Mouse (Mus musculus) small intestine, adult 2 months (tissue): Measurements from ENCODE around the gene Parp3. TPM values are rescaled to one million over a fixed set of nuclear protein-coding genes. Genes with fewer than 3 reads are reported as not detected.

Experiments used
- H3K27ac ChIP-seq: fragments of 200-500 bp; 2 replicates; pipeline ENCODE4 v1.5.1; 2012; ENCODE audit warnings: low read depth, low read length, control low read depth, inconsistent platforms; ENCODE audit not compliant: insufficient read depth
- H3K27me3 ChIP-seq: fragments of 200-500 bp; 2 replicates; pipeline ENCODE4 v1.6.1; 2012; ENCODE audit warnings: mild to moderate bottlenecking, moderate library complexity, low read length, inconsistent platforms; ENCODE audit not compliant: control insufficient read depth, insufficient read depth
- H3K36me3 ChIP-seq: fragments of 200-500 bp; 2 replicates; pipeline ENCODE4 v1.6.1; 2012; ENCODE audit warnings: mild to moderate bottlenecking, low read length, control low read depth, inconsistent platforms; ENCODE audit not compliant: control insufficient read depth, insufficient read depth
- H3K4me1 ChIP-seq: fragments of 200-500 bp; 2 replicates; pipeline ENCODE4 v1.6.1; 2012; ENCODE audit warnings: low read length, inconsistent platforms, mixed read lengths; ENCODE audit not compliant: control insufficient read depth, insufficient read depth, insufficient read length
- H3K4me3 ChIP-seq: fragments of 200-500 bp; 2 replicates; pipeline ENCODE4 v1.5.1; 2012; ENCODE audit warnings: low read depth, mild to moderate bottlenecking, control low read depth, inconsistent platforms, low read length, moderate library complexity
- CTCF ChIP-seq: fragments of 200-500 bp; IDR thresholded peaks from 2 replicates; pipeline ENCODE4 v1.5.1; 2012; ENCODE audit warnings: low read depth, mild to moderate bottlenecking, control low read depth, inconsistent platforms, low read length, moderate library complexity, mixed read lengths; ENCODE audit not compliant: insufficient replicate concordance, insufficient read length; ENCODE audit errors: extremely low read depth
- POLR2A ChIP-seq: fragments of 200-500 bp; IDR thresholded peaks from 2 replicates; pipeline ENCODE4 v1.6.1; 2012; ENCODE audit warnings: low read depth, mild to moderate bottlenecking, control low read depth, inconsistent platforms, low read length, moderate library complexity
- WGBS: fragments of 180-500 bp; shearing (Covaris S2); methylation state at CpG from one replicate; pipeline ENCODE4 v1.1.7; 2018; 5-methylcytosine and 5-hydroxymethylcytosine counted together
- polyA plus RNA-seq: library from polyadenylated mRNA; depleted of rRNA; stranded (reverse); fragments of >200 nt; gene quantifications from 2 replicates; pipeline ENCODE4 v1.2.3, GENCODE M21; 2012

Parp3 gene
- polyA plus RNA-seq, 1 experiment = 19.5 TPM

GRCm38 (mm10) chr9:106475046-106475445, 1.7 kb downstream of the Parp3 start:
- no peak overlapping the region for H3K27ac ChIP-seq
- WGBS = 57% methylated on average over 7 of the region's 7 CpGs
- peak overlapping the region; percentile 56 for H3K4me3 ChIP-seq
- no peaks in the 10 kb centered on the region; the same call in 1 of the 2 replicates for H3K36me3 ChIP-seq
- TF ChIP-seq POLR2A = no peak
- TF ChIP-seq CTCF = no peak
- H3K4me1 ChIP-seq = peaks cover 27% of the 10 kb centered on the region
- no peaks in the 10 kb centered on the region for H3K27me3 ChIP-seq

DNA sequence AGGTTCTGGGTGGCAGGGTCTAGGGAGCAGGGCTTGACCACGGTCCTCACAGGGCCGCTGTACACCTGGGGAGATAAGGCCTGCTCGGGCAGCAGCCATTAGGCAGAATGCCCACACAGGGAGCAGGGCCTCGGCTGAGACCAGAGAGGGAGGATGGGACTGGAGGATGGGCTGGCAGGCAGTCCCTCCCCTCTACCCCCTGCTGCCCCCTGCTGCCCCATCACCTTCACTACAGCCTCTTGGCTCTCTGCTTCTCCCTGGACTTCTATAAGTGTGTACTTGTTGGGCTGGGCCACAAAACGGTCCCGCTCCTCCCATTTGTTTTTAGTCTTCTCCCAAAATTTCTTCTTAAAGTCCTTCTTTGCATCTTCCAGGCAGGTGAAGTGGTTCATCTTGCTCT, 2.3 kb downstream of the Parp3 start:
- Histone ChIP-seq H3K36me3 (no peaks in the 10 kb centered on the region; the same call in 1 of the 2 replicates), H3K27me3 (no peaks in the 10 kb centered on the region), H3K27ac (no peak overlapping the region), H3K4me3 (no peak overlapping the region), H3K4me1 (peaks cover 27% of the 10 kb centered on the region)
- peak; percentile 76 for TF ChIP-seq CTCF
- TF ChIP-seq POLR2A = no peak
- WGBS = 15% methylated on average over 6 of the region's 6 CpGs

- Histone ChIP-seq H3K36me3 (no peaks in the 10 kb centered on the region), H3K4me1 (peaks cover 27% of the 10 kb centered on the region), H3K27ac (no peak overlapping the region), H3K27me3 (no peaks in the 10 kb centered on the region), H3K4me3 (no peak overlapping the region)
- WGBS = 53% methylated on average over 5 of the region's 5 CpGs
- no peak for TF ChIP-seq CTCF
- no peak for TF ChIP-seq POLR2A
These were observed 3.0 kb downstream of the Parp3 start for GRCm38 (mm10) chr9:106473753-106474105.

DNA sequence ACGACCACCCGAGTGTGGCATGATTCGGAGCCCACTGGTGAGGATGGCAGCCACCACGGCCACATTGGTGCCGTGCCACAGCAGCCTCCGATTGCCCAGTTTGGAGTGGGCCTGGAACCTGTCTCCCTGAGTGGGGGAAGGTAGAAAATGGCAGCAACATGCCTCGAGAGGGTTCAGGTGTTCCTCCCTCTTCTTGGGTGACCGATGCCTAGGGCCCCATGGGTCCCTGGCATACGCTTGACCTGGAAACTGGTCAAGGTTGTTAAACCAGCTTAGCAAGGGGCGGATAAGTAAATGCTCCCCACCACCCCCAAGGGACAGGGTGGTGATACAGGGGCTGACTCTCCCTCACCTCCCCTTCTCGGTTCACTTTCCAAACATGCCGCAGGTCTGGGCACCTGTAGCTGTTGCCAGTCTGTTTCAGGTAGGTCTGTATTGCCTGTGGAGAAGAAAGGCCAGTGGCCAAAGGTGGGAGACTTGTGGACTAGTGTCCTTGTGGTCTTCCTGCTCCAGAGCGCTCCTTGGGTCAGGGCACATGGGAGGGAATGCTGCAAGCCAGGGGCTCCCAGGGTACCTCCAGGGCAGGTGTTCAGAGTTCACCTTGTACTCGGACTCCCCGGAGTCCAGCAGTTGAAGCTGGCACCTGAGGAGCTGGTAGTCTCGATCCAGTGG, 3.5 kb downstream of the Parp3 start:
- WGBS = 77% methylated on average over 16 of the region's 16 CpGs
- TF ChIP-seq CTCF (no peak), POLR2A (no peak)
- H3K27me3 ChIP-seq = no peaks in the 10 kb centered on the region

GRCm38 (mm10) chr9:106472321-106472720, 4.4 kb downstream of the Parp3 start:
- no peaks in the 10 kb centered on the region for H3K36me3 ChIP-seq
- TF ChIP-seq POLR2A (no peak), CTCF (no peak)
- H3K4me3 ChIP-seq = no peak overlapping the region
- 53% methylated on average over 4 of the region's 4 CpGs for WGBS
- no peaks in the 10 kb centered on the region for H3K27me3 ChIP-seq
- H3K4me1 ChIP-seq = peaks cover 22% of the 10 kb centered on the region
- H3K27ac ChIP-seq = peak overlapping the region; percentile 36

More for the DNA sequence above, 3.5 kb downstream of the Parp3 start:
- H3K27ac ChIP-seq = no peak overlapping the region
- peaks cover 27% of the 10 kb centered on the region for H3K4me1 ChIP-seq
- no peaks in the 10 kb centered on the region for H3K36me3 ChIP-seq
- H3K4me3 ChIP-seq = no peak overlapping the region

DNA sequence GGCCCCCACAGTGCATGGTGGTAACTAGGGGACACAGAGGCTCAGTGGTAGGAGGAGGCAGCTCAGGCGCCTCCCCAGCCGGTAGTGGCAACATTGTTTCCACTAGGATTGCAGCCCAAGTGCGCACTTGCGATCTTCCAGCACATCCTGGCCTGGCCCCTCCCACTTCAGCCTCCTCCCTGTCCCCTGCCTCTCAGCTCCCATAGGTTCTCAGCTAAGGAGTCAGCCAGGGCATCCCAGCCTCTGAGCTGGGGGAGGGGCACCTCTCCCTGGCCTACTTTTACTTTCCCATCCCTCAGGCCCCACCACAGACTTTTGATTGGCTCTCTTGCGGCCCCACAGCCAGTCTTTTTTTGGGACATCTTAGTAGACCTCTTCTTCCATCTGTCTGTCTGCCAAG, 4.9 kb downstream of the Parp3 start:
- TF ChIP-seq CTCF = no peak
- no peak for TF ChIP-seq POLR2A
- Histone ChIP-seq H3K36me3 (no peaks in the 10 kb centered on the region), H3K4me1 (peaks cover 22% of the 10 kb centered on the region), H3K27ac (peak overlapping the region; percentile 48), H3K27me3 (no peaks in the 10 kb centered on the region), H3K4me3 (peak overlapping the region; percentile 30)
- 34% methylated on average over 5 of the region's 5 CpGs for WGBS

GRCm38 (mm10) chr9:106470991-106471750, 5.6 kb downstream of the Parp3 start:
- TF ChIP-seq POLR2A (no peak), CTCF (no peak)
- H3K4me1 ChIP-seq = peaks cover 17% of the 10 kb centered on the region
- 71% methylated on average over 14 of the region's 14 CpGs for WGBS
- no peaks in the 10 kb centered on the region for H3K27me3 ChIP-seq
- peak overlapping the region; percentile 30 for H3K4me3 ChIP-seq
- H3K36me3 ChIP-seq = no peaks in the 10 kb centered on the region
- H3K27ac ChIP-seq = peak overlapping the region; percentile 48; the same call in 1 of the 2 replicates
